Mouse (Mus musculus) hindbrain, embryonic 11.5 days (tissue): ENCODE measurements around the gene Mtf1. TPM values are rescaled to one million over a fixed set of nuclear protein-coding genes. Genes with fewer than 3 reads are reported as not detected.
A peak's percentile ranks its signal among the peaks of the same experiment; 100 is the strongest.

Source experiments
- ATAC-seq: fragments of 200-750 bp; cut with Nextera tagmentation; 2 replicates; pipeline ENCODE4 v1.8.0; 2017; ENCODE audit warnings: mild to moderate bottlenecking, moderate TSS enrichment, moderate library complexity; ENCODE audit not compliant: low FRiP score
- DNase-seq: peaks from one replicate; pipeline ENCODE4 v3.0.0-alpha.2; 2015; ENCODE audit warnings: low spot score
- H3K27ac ChIP-seq: fragments of 300-500 bp; sonication (generic); 2 replicates; pipeline ENCODE4 v1.5.1; 2014; ENCODE audit warnings: mild to moderate bottlenecking, low read depth, low read length
- H3K27me3 ChIP-seq: fragments of 300-500 bp; sonication (generic); 2 replicates; pipeline ENCODE4 v1.6.1; 2014; ENCODE audit warnings: mild to moderate bottlenecking, low read length, moderate library complexity, mixed read lengths; ENCODE audit not compliant: control insufficient read depth, insufficient read depth
- H3K36me3 ChIP-seq: fragments of 300-500 bp; sonication (generic); 2 replicates; pipeline ENCODE4 v1.6.1; 2014; ENCODE audit warnings: mild to moderate bottlenecking, low read length, moderate library complexity, mixed read lengths; ENCODE audit not compliant: control insufficient read depth, insufficient read depth
- H3K4me1 ChIP-seq: fragments of 300-500 bp; sonication (generic); replicated peaks from 2 replicates; pipeline ENCODE4 v1.6.1; 2014; ENCODE audit warnings: low read length, mixed read lengths; ENCODE audit not compliant: control insufficient read depth, insufficient read depth
- H3K4me2 ChIP-seq: fragments of 300-500 bp; sonication (generic); replicated peaks from 2 replicates; pipeline ENCODE4 v1.6.1; 2014; ENCODE audit warnings: mild to moderate bottlenecking, low read depth, low read length
- H3K4me3 ChIP-seq: fragments of 300-500 bp; sonication (generic); 2 replicates; pipeline ENCODE4 v1.5.1; 2014; ENCODE audit warnings: low read depth, low read length
- H3K9ac ChIP-seq: fragments of 300-500 bp; sonication (generic); 2 replicates; pipeline ENCODE4 v1.6.1; 2014; ENCODE audit warnings: low read depth, low read length
- H3K9me3 ChIP-seq: fragments of 300-500 bp; sonication (generic); 2 replicates; pipeline ENCODE4 v1.6.1; 2016; ENCODE audit warnings: low read length; ENCODE audit not compliant: control insufficient read depth
- WGBS: fragments of 180-500 bp; shearing (Covaris S2); extraction: QIAGEN DNeasy Blood & Tissue Kit; methylation state at CpG from one replicate; pipeline ENCODE4 v1.1.7; 2014; 5-methylcytosine and 5-hydroxymethylcytosine counted together
- polyA plus RNA-seq: library from polyadenylated mRNA; unstranded; fragments of >200 nt; fragmentation: Nextera tagmentation; extraction: Ambion mirVana; gene quantifications from 2 replicates; pipeline ENCODE4 v1.2.1, GENCODE M21; 2014

Mtf1 gene
- polyA plus RNA-seq, 1 experiment from 2014 or later: 15.1 TPM

GRCm38 (mm10) chr4:124790013-124790412, 11.9 kb upstream of the Mtf1 start:
- no peak overlapping the region for H3K4me3 ChIP-seq
- H3K27me3 ChIP-seq: no peaks in the 10 kb centered on the region
- no peaks in the 10 kb centered on the region for H3K9me3 ChIP-seq
- 84% methylated on average over 4 of the region's 4 CpGs for WGBS
- no peaks in the 10 kb centered on the region for H3K4me1 ChIP-seq
- no peak overlapping the region for H3K4me2 ChIP-seq
- no peak overlapping the region for H3K27ac ChIP-seq
- no peak overlapping the region for H3K9ac ChIP-seq
- ATAC-seq (no peak), DNase-seq (no peak)
- peaks cover 13% of the 10 kb centered on the region for H3K36me3 ChIP-seq

- Histone ChIP-seq H3K9ac (no peak overlapping the region), H3K27me3 (no peaks in the 10 kb centered on the region), H3K27ac (no peak overlapping the region), H3K36me3 (peaks cover 6% of the 10 kb centered on the region; the same call in 1 of the 2 replicates), H3K9me3 (no peaks in the 10 kb centered on the region), H3K4me1 (no peaks in the 10 kb centered on the region), H3K4me3 (no peak overlapping the region), H3K4me2 (no peak overlapping the region)
- ATAC-seq (no peak), DNase-seq (no peak)
- 92% methylated on average over 8 of the region's 8 CpGs for WGBS
Measured at GRCm38 (mm10) chr4:124792114-124792513, 9.8 kb upstream of the Mtf1 start.

GRCm38 (mm10) chr4:124796141-124796540, 5.8 kb upstream of the Mtf1 start:
- Histone ChIP-seq H3K9me3 (no peaks in the 10 kb centered on the region), H3K4me3 (no peak overlapping the region), H3K4me1 (no peaks in the 10 kb centered on the region), H3K36me3 (0 out of 2 replicates have a peak, but pooled peaks cover 6% of the 10 kb centered on the region), H3K27me3 (no peaks in the 10 kb centered on the region), H3K27ac (no peak overlapping the region), H3K4me2 (no peak overlapping the region), H3K9ac (no peak overlapping the region)
- 93% methylated on average over 8 of the region's 8 CpGs for WGBS
- no peak for ATAC-seq
- DNase-seq: no peak

- Histone ChIP-seq H3K36me3 (0 out of 2 replicates have a peak, but pooled peaks cover 3% of the 10 kb centered on the region), H3K27ac (no peak overlapping the region), H3K9ac (no peak overlapping the region), H3K4me2 (no peak overlapping the region), H3K4me3 (no peak overlapping the region), H3K4me1 (no peaks in the 10 kb centered on the region), H3K27me3 (no peaks in the 10 kb centered on the region), H3K9me3 (no peaks in the 10 kb centered on the region)
- WGBS: 97% methylated on average over 2 of the region's 2 CpGs
- no peak for DNase-seq
- ATAC-seq: no peak
Measured at GRCm38 (mm10) chr4:124796913-124797312, 5.0 kb upstream of the Mtf1 start.

- Histone ChIP-seq H3K36me3 (peaks cover 3% of the 10 kb centered on the region; the same call in 1 of the 2 replicates), H3K4me2 (peak overlapping the region; percentile 78), H3K27me3 (no peaks in the 10 kb centered on the region), H3K4me1 (peaks cover 6% of the 10 kb centered on the region), H3K9me3 (no peaks in the 10 kb centered on the region), H3K4me3 (peak overlapping the region; percentile 77), H3K27ac (peak overlapping the region; percentile 95), H3K9ac (peak overlapping the region; percentile 89)
- 3% methylated on average over 52 of the region's 53 CpGs for WGBS
- DNase-seq: peak; percentile 98
- peak; percentile 100 for ATAC-seq
Measured at GRCm38 (mm10) chr4:124802309-124803260, 681 bp downstream of the Mtf1 start.

- DNase-seq (no peak), ATAC-seq (no peak)
- Histone ChIP-seq H3K4me1 (peaks cover 6% of the 10 kb centered on the region), H3K36me3 (no peaks in the 10 kb centered on the region; the same call in 1 of the 2 replicates), H3K9ac (peak overlapping the region; percentile 89; the same call in 1 of the 2 replicates), H3K9me3 (no peaks in the 10 kb centered on the region), H3K27ac (no peak overlapping the region), H3K4me2 (peak overlapping the region; percentile 78), H3K4me3 (peak overlapping the region; percentile 77), H3K27me3 (no peaks in the 10 kb centered on the region)
- 87% methylated on average over 6 of the region's 6 CpGs for WGBS
Measured at GRCm38 (mm10) chr4:124803406-124803805, 1.5 kb downstream of the Mtf1 start.

- no peak for ATAC-seq
- Histone ChIP-seq H3K4me1 (peaks cover 2% of the 10 kb centered on the region; the same call in 1 of the 2 replicates), H3K9me3 (no peaks in the 10 kb centered on the region), H3K36me3 (no peaks in the 10 kb centered on the region; the same call in 1 of the 2 replicates), H3K27ac (no peak overlapping the region), H3K27me3 (no peaks in the 10 kb centered on the region), H3K4me2 (no peak overlapping the region), H3K4me3 (no peak overlapping the region), H3K9ac (no peak overlapping the region)
- 85% methylated on average over 5 of the region's 5 CpGs for WGBS
- DNase-seq: no peak
Measured at GRCm38 (mm10) chr4:124808511-124808910, 6.6 kb downstream of the Mtf1 start.

GRCm38 (mm10) chr4:124809136-124809883, 7.4 kb downstream of the Mtf1 start:
- Histone ChIP-seq H3K9me3 (no peaks in the 10 kb centered on the region), H3K4me1 (no peaks in the 10 kb centered on the region), H3K9ac (no peak overlapping the region), H3K27ac (no peak overlapping the region), H3K4me2 (no peak overlapping the region), H3K4me3 (no peak overlapping the region), H3K27me3 (no peaks in the 10 kb centered on the region), H3K36me3 (no peaks in the 10 kb centered on the region; the same call in 1 of the 2 replicates)
- DNase-seq: no peak
- ATAC-seq: no peak
- 87% methylated on average over 9 of the region's 9 CpGs for WGBS
